Mouse (Mus musculus): ENCODE data around the gene Slco1a6. TPM values are rescaled to one million over a fixed set of nuclear protein-coding genes. Genes with fewer than 3 reads are reported as not detected.

The Slco1a6 gene
- 1.5 TPM for polyA plus RNA-seq (2014; fragmentation: Illumina TruSeq; extraction: RNeasy Lipid Tissue Mini Kit (QIAGEN cat#74804); ENCODE audit: low read depth, low replicate concordance)

GRCm38 (mm10) chr6:142208421-142208820 lies at the start of gene Slco1a6:
Gene Slco1a6 (minus strand): TSS chr6:142208521.

Other genes starting within 250 kb of the Slco1a6 start
- gene Gm6614, start 197.1 kb downstream of the Slco1a6 start, polyA plus RNA-seq (2014; fragmentation: Illumina TruSeq; extraction: RNeasy Lipid Tissue Mini Kit (QIAGEN cat#74804); ENCODE audit: low read depth, low replicate concordance): 0.08 TPM
- gene Iapp, start 89.9 kb upstream of the Slco1a6 start, polyA plus RNA-seq (2014; fragmentation: Illumina TruSeq; extraction: RNeasy Lipid Tissue Mini Kit (QIAGEN cat#74804); ENCODE audit: low read depth, low replicate concordance): not detected
- 4.2 TPM for gene Slco1a5, start 114.5 kb upstream of the Slco1a6 start, polyA plus RNA-seq (2014; fragmentation: Illumina TruSeq; extraction: RNeasy Lipid Tissue Mini Kit (QIAGEN cat#74804); ENCODE audit: low read depth, low replicate concordance)
- 38.2 TPM for gene Pyroxd1, start 137.1 kb upstream of the Slco1a6 start, polyA plus RNA-seq (2014; fragmentation: Illumina TruSeq; extraction: RNeasy Lipid Tissue Mini Kit (QIAGEN cat#74804); ENCODE audit: low read depth, low replicate concordance)
- 47.1 TPM for gene Recql, start 178.6 kb upstream of the Slco1a6 start, polyA plus RNA-seq (2014; fragmentation: Illumina TruSeq; extraction: RNeasy Lipid Tissue Mini Kit (QIAGEN cat#74804); ENCODE audit: low read depth, low replicate concordance)
- 27.4 TPM for gene Golt1b, start 178.7 kb upstream of the Slco1a6 start, polyA plus RNA-seq (2014; fragmentation: Illumina TruSeq; extraction: RNeasy Lipid Tissue Mini Kit (QIAGEN cat#74804); ENCODE audit: low read depth, low replicate concordance)
- gene Spx, start 204.9 kb upstream of the Slco1a6 start, polyA plus RNA-seq (2014; fragmentation: Illumina TruSeq; extraction: RNeasy Lipid Tissue Mini Kit (QIAGEN cat#74804); ENCODE audit: low read depth, low replicate concordance): 0.29 TPM

All from testis, adult 10 weeks (tissue).